Mouse (Mus musculus) layer of hippocampus, postnatal 10 days (tissue): ENCODE measurements around the gene Tom1l1. TPM values are rescaled to one million over a fixed set of nuclear protein-coding genes. Genes with fewer than 3 reads are reported as not detected.
"Not testable (repeated sequence)": the region's sequence is repeated elsewhere in the genome, so short reads cannot be mapped to it uniquely, and the experiment has no call there.

Experiments
- DNase-seq, 2 experiments: peaks; one replicate each; pipeline ENCODE4 v3.0.0; 2021; ENCODE audit warnings: low spot score in 2 of 2
- long read RNA-seq: library from polyadenylated mRNA; stranded (forward); transcript quantifications from one replicate; pipeline ENCODE4 v2.0.0, GENCODE M21; 2023
- total RNA-seq, 2 experiments: library from RNA; stranded (reverse); gene quantifications; 2 replicates each; pipeline ENCODE4 v1.2.3; 2021

The Tom1l1 gene
- total RNA-seq, result 10 to 100 TPM; 18.3 to 19.3 TPM
- long read RNA-seq, full-length matches to known transcripts, result 9 of 11 reads
- long read RNA-seq, partial matches to known transcripts, result 1 of 11 reads
- long read RNA-seq, other reads (novel, unspliced or antisense), result 1 of 11 reads

DNA sequence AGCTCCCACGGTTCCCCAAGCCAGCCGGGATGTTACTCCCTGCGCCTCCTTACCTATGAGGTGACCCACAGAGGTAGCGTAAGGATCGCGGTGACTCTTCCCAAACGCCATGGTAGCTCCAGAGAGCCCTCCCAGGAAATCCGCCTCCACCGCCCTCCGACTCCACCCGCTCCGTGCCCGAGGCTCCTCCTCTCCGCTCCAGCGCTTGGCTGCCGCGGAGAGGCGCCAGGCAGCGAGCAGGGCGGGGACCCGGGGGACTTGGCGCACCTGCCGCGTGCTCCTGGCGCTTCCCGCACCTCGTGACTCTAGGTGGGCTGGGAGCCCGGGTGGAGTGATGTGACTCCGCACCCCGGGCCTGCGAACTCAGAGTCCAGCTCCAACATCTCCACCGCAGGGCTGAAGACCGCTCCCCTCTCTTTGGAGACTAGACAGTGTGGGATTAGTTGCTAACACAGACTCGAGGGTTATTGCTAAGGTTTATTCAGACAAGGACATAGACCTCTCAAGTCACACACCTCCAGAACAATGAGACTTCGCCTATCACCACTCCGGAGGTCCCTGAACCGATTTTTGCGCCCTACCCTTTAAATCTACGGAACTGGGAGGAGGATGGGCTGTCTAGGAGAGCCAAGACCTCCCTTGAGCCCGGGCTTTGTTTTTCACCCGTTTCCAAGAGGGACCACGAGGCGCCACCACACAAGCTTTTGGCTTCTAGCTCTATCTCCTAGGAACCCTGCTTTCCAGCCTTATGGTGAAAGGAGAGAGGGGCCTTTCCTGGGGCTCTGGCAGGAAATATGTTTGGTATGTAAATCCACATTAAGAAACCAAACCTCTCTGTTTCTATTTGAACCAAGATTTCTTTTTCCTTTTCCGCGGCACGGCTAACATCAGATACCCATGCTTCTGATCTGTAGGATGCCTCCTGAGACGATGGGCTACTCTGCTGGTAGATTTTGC, at the start of gene Tom1l1:
Gene Tom1l1, minus strand, starts transcription at position 907 of the 957 bp plus-strand sequence.
- DNase-seq, result peak; percentile 73 to 85

DNA sequence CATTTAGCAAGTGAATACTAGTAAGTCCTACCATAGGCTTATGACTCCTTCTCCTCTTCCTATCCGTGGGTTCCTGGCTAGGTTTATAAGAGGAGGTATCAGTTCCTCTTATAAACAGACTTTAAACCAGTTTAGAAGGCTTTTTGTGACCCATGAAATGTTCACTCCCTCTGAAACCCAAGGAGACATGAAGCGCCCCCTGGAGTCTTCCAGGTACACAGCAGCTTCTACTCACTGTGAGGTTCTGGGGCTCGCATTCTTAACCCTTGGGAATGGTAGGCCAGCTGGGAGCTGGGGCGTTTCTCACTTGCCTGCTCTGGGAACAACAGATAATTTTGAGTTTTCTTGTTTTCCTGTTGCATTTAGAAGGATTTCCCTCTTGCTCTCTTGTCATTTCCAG, 45.4 kb upstream of the Tom1l1 start:
- no peak for DNase-seq

DNA sequence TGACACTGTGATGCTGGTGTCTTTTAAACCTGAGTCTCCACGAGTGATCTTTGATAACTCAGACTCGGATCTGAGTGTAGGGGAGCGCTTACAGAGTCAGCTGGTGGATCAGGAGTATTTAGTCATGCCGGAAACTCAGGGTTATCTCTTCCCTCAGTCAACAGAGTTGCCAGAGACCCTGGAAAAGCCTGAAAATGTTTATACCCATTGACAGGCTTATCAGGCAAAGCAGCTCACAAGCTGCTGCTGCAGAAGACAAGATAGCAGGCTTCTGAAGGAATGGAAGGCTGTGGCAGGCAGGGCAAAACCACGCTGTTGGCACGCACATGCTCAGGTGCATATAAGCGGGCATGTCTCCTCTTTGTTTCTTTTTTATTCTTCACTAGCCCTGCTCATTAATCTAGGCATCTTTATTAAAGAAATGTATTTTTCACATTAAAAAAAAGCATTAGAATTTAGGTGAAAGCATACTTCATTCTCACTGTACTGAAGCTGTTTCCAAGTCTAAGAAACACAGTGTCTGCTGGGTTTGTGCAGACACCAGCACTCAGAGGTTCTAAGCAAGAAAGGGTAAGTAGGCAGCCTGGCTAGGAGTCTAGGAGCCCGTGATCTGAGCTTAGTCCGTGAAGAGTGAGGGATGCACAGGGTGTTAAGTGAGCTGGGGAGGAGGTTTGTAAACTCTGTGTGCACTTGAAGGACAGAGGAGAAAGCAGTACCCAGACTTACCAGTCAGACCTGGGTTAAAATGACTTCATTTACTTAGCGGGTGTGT, 39.4 kb upstream of the Tom1l1 start:
- no peak for DNase-seq

DNA sequence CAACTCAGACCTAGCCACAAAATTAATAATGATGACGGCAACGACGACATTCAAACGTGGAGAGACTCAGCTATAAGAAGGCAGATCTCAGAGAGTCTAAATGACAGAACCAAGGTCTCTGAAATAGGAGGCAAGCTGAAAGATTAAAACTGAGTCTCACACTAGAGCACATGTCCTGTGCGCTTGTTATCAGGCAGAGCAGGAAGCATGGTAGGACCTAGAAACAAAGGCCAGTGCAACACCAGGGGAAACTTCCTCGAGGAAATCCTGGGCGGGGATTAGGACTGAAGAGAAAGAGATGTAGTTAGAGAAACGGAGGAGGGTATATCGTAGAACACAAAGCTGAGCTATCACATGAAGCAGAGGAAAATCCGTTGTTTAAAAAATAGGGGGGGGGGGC, 38.6 kb upstream of the Tom1l1 start:
- DNase-seq, result no peak

DNA sequence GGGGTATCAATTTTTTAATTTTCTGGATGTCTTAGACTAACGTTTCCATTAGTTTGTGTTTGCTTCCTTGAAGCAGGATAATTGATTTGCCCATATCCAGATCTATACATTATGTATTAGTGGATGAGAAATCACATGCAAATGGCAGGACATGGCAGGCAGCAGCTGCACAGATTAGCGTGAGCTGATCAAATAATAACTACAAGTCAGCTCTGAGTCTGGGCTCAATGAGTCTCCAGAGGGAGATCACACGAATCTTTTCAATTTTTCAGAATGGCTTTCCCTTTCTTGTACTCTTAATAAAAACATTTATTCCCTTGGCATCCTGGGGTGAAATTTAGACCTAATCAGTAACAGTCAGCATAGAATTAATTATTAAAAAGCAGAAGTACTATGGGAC, 34.1 kb upstream of the Tom1l1 start:
- DNase-seq, result no peak

DNA sequence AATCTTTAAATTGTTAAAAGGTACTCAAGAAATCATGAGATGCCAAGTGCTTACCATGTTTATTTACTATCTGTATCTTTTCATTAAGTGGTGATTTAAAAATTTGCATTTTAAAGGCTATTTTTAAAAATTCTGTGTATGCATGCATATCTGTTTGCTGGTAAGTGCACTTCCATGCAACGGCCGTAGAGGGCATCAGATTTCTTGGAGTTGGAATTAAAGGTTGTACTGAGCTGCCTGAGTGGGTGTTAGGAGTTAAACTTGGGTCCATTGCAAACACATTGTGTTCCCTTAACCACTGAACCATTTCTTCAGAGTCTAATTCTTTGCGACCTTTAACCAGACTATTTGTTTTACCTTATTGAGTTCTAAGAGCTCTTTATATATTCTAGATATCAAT, 29.6 kb upstream of the Tom1l1 start:
- no peak for DNase-seq

DNA sequence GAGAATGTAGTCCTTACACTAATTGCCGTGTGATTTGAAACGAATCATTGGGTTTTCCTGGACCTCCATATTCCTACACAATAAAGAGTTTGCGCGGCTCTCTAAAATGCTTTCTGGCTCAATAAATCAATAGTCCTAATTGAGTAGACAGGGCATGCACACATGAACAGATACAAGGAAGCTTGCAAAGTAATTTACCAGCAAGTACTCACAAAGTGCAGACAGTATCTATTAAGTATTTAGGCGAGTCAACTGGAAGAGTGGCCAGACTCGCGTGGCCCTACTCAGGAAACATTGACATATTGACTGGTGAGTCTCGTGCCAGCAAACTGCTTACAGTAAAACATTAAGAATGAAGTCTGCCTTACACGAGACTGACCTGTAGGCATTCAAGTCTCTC, 23.4 kb upstream of the Tom1l1 start:
- no peak for DNase-seq

DNA sequence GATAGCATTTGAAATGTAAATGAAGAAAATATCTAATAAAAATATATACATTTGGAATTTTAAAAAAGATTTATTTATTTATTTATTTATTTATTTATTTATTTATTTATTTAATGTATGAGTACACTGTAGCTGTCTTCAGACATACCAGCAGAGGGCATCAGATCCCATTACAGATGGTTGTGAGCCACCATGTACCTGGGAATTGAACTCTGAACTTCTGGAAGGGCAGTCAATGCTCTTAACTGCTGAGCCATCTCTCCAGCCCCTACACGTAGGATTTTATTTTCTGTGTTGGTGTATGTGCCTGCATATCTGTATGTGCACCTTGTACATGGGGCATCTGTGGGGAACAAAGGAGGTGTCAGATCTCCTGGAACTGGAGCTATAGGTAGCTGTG, 19.0 kb upstream of the Tom1l1 start:
- DNase-seq, result not testable (repeated sequence)

DNA sequence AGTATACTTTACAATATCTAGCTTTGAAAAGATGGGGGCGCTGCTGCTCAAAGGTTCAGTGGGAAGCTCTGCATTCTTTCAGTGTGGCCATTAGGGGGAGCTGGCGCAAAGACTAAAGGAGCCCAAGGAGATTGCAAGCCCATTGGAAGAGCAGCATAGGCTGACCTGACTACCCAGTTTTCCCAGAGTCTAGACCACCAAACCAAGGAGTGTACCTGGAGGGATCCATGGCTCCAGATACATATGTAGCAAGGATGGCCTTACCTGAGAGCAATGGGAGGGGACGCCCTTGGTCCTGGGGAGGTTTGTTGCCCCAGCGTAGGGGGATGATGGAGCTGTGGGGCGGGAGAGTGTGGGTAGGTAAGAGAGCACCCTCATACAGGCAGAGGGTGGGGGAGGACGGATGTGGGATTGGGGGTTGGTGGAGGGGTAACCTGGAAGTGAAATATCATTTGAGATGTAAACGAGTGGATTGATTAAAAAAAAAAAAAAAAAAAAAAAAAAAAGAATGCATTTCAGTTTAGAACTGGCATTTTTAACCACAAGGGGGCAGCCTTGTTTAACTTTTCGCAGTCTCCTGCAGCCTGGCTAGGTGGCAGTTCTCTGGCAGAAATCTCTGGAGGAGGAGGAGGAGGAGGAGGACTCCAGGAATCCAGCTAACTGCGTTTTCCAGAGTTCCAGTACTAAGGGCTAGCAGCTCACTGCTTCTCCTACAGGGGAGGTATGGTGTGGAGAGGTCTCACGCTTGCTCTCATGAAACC, 9.5 kb upstream of the Tom1l1 start:
- DNase-seq, result peak; percentile 85

DNA sequence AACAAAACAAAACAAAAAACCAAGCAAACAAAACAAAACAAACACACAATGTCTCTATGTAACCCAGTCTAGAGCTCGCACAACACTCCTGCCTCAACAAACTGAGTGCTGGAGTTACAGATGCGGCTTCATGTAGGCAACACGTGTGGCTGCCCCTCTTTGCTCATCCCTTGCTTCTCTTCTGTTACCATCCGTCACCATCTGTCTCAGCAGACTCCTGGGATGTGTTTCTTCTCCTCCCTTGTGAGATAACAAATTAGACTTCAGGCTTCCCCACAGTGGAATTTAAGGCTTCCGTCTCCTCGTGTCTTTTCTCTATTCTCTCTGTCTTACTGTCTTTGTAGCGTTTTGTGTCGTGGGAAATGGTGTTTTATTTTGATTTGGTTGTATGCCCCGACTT, 7.6 kb upstream of the Tom1l1 start:
- no peak for DNase-seq

DNA sequence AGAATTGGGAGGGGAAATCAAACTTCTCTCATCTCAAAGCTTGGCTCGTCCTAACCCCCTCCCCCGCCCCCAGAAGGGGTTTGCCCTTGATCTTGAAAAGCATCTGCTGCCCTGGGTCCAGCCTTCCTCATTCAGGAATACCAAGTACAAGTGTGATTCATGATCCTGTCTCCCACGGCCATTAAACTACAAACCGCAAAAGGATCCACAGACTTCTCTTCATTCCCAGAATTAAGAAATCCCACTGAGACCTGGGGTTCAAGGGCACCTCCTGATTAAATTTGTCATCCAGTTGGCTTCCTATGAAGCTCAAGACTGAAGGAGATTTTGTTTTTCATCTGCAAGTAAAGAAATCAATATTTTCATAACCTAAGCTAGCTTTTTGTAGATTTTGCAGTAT, 6.0 kb upstream of the Tom1l1 start:
- DNase-seq, result no peak

DNA sequence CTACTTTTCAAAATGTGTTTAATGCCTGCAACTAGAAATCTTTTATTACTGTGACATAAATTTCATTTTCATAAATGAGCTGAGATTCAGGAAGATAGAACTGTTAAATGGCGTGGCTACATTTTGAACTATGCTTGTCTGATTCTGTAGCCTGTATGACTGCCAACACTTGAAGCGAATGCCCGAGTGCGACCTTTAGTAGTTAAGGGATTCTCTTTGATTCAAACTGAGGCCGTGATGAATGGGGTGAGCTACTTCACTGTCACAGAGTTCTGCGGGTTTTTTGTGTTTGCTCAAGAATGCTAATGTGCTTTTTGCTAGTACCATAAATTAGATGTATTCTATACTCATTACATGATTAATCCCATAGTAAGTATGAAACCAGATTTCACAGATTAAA, 2.2 kb upstream of the Tom1l1 start:
- no peak for DNase-seq

DNA sequence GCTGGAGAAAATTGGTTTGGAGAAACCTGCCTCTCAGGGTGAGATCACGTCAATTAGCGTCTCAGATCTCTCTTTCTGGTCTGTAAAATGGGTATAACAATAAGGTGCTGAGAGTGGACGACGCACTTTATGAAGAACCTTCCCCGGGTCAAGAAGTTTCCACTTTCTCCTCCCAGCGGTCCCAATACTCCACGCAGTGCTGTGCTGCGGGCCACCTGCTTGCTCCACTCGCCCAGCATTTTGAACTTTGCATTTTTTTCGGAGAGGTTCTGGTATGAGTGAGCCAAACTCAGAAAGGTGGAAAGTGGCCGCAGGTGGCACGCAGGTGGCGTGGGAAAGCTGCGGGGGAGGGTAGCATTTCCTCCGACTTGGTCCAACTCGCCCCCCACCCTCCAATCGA, 1.1 kb downstream of the Tom1l1 start:
- DNase-seq, result no peak

DNA sequence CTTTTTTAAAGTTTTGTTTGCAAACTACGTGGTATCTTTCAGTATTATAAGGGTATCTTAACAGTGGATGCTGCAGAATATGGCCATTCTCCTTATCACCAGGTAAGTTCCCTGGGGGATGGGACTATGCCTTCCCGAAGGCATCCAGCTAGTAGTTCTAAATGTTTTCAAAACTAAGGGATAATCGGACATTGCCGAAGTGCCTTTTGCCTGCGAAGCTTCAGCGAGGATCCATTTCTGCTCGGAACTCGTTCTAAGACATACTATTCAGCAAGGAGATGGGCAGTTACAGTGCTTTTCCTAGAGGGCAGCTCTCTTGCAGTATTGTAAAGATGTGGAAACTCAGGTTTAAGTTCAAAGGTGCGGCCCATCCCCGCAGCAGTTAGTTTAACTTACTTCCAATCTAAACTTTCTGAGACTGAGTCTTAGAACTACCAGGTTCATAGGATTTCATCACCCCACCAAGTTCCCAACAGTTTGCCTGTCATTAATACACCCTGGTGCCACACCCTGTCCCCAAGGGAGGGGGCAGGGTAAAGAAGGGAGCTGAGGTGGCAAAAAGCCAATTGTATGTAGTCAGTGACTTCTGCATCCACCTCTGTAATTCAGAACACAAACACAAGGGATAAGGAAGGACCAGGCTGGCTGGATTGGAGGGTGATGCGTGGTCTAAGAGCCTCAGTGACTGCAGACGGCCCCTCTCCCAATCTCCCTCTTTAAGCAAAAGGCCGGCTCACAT, 1.7 kb downstream of the Tom1l1 start:
- no peak for DNase-seq

DNA sequence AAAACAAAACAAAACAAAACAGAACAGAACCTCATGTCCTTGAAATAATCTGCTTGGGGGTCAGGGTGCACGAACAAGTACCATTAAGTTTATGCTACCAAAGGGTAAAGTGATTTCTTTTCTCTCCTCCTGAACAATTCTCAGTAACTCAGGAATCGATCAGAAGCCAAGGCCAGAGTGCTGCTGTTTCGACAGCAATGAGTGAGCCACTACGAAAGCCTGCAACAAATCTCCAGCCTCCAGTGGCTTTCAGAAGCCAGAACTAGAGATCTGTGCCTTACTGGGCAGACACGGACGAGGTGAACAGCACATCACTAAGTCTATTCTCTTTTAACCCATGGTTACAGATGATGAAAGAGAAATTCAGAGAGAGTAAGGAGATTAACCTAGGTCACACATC, 3.0 kb downstream of the Tom1l1 start:
- DNase-seq, result no peak

DNA sequence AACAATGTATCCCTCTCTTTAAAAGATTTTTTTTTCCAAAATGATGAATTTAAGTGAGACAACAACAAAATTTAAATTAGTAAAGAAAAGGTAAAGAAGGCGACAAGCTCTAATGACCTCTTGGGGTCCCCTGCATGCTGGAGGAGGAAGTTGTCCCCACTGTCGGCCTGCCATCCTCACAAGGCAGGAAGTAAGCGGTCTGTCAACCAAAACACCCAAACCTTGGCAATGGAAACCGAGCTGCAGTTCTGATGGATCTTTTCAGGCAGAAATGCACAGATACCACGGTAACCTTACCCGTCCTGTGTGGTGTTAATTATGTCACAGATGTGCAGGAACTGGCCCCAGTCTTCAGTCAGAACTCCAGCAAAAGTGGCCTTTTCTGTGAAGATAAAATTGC, 3.4 kb downstream of the Tom1l1 start:
- no peak for DNase-seq

DNA sequence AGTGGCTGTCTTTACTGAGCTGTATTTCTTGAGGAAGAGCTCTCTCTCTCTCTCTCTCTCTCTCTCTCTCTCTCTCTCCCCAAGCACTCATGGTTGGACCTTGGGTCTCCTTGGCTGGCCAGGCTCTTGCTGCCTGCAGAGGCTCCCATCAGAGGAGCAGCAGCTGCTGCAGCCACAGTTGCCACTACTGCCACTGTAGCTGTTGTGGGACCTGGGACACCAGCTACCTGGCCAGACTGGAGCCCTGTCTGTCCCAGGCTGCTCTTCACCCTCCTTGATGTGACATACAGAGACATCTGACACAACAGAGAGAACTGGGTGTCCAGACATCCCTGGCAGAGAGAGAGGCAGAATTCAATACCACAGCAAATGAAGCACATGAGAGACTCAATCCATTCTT, 7.0 kb downstream of the Tom1l1 start:
- DNase-seq, result no peak

DNA sequence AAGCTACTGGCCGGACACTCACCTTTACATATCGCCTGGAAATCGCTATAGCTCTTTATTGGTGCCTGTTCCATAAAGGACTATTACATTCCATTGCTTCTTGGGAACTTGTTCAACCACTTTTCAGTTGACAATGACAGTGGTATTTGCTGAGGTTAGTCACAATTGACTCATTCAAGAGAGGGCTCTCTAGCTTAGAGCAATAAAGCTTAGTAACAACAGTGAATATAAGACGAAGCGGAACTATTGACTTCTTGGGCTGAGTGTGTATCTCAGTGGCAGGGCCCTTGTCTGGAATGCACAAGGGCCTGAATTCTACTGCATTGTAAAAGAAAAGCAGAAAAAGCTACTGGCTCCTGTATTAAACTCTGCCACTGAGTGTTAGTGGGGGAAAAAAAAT, 9.6 kb downstream of the Tom1l1 start:
- no peak for DNase-seq

DNA sequence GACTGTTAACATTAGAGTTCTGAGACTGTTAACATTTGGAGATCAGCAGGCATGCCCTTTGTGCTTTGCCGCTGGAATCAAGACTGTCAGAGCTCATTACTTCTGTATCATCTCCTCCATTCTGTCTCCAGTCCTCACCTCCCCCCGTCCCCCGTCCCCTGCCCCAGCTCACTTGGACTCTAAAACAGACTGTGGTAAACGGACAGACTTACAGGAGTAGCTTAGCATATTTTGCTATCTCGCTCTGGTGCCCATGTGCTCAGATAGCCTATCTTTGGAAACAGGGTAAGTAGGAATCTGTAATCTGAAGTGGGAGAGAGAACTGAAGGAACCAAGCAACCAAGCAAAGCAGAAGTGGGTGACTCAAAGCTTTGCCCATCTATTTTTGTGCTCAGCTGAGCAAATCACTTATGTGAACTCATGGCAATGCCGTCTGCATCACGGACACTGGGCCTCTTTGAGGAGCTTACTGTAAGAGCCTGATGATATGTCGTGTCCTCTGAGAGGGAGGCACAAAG, 10.3 kb downstream of the Tom1l1 start:
- no peak for DNase-seq

DNA sequence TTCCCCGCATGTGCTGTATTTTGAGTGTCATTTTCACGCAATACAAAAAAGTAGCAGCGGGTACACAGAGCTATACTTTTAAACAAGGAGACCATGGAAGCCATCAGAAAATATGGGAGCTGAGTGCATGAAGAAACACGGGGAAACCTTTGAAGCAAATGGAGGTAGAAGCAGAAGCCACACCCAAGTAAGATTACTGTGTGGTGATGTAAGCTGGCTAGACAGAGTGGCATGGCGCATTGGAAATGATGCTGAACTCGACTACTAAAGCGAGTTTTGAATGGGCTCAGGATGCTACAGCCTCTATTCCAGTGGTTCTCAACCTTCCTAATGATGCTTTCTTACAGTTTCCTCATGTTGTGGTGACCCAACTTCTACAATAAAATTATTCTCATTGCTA, 11.1 kb downstream of the Tom1l1 start:
- DNase-seq, result no peak
